Mouse (Mus musculus): ENCODE results near the gene Il13. TPM values are rescaled to one million over a fixed set of nuclear protein-coding genes. Genes with fewer than 3 reads are reported as not detected.

Il13 gene
- total and polyA plus RNA-seq, 3 experiments: not detected

- TF ChIP-seq POLR2AphosphoS2 (IDR thresholded peaks at IDR 0.05; ENCODE audit: low read length): no peak
- no peak for TF ChIP-seq POLR2A (IDR thresholded peaks at IDR 0.05; ENCODE audit: control insufficient read depth in 1 of 2, insufficient read depth in 1 of 2, low read depth in 1 of 2, low read length in 2 of 2, poor library complexity in 1 of 2)
- peak; percentile 87 for TF ChIP-seq ZC3H11A (IDR thresholded peaks at IDR 0.05; ENCODE audit: low read depth, low read length)
- TF ChIP-seq ZNF384 (IDR thresholded peaks at IDR 0.05; ENCODE audit: low read depth, low read length): no peak
- TF ChIP-seq ZMIZ1 (IDR thresholded peaks at IDR 0.05; ENCODE audit: low read depth, low read length): no peak
- TF ChIP-seq ETS1 (IDR thresholded peaks at IDR 0.05; ENCODE audit: low read depth, low read length): no peak
- no peak for TF ChIP-seq CHD2 (IDR thresholded peaks at IDR 0.05; ENCODE audit: low read length)
- no peak for TF ChIP-seq EP300 (IDR thresholded peaks at IDR 0.05; ENCODE audit: low read depth in 1 of 2, low read length in 2 of 2)
- TF ChIP-seq JUND (IDR thresholded peaks at IDR 0.05; ENCODE audit: low read depth, low read length): no peak
Measured at GRCm38 (mm10) chr11:53590368-53590768, 44.1 kb downstream of the Il13 start (continued).

GRCm38 (mm10) chr11:53588279-53588678 is 46.2 kb downstream of the Il13 start:
- H3K27ac ChIP-seq (ENCODE audit: control insufficient read depth, low read depth, low read length): no peak overlapping the region
- TF ChIP-seq ETS1 (IDR thresholded peaks at IDR 0.05; ENCODE audit: low read depth, low read length) (no peak), RCOR1 (IDR thresholded peaks at IDR 0.05; ENCODE audit: low read depth, low read length) (no peak)
- H3K9me3 ChIP-seq (replicated peaks; ENCODE audit: insufficient read depth, low read length): no peaks in the 10 kb centered on the region
- no peaks in the 10 kb centered on the region for H3K79me2 ChIP-seq (ENCODE audit: control insufficient read depth, insufficient read depth, low read length, poor library complexity)
- peaks cover 0 to 3% of the 10 kb centered on the region in 2 experiments; a peak in 1 of 4 replicates for H3K4me1 ChIP-seq (ENCODE audit: control insufficient read depth in 1 of 2, insufficient read depth in 2 of 2, low read length in 2 of 2)
- DNase-seq (ENCODE audit: low read depth, low spot score): no peak
- H3K4me3 ChIP-seq (ENCODE audit: control insufficient read depth in 1 of 2, insufficient read depth in 1 of 2, low read depth in 2 of 2, low read length in 2 of 2): no peak overlapping the region
- no peak overlapping the region for H3K9ac ChIP-seq (ENCODE audit: control insufficient read depth, low read depth, low read length, poor library complexity, severe bottlenecking)
- H3K36me3 ChIP-seq (ENCODE audit: control insufficient read depth in 1 of 2, insufficient read depth in 2 of 2, low read length in 2 of 2): peaks cover 0 to 3% of the 10 kb centered on the region in 2 experiments; a peak in 3 of 4 replicates
- H3K27me3 ChIP-seq (ENCODE audit: control insufficient read depth in 1 of 2, insufficient read depth in 2 of 2, low read length in 2 of 2): no peaks in the 10 kb centered on the region

DNA sequence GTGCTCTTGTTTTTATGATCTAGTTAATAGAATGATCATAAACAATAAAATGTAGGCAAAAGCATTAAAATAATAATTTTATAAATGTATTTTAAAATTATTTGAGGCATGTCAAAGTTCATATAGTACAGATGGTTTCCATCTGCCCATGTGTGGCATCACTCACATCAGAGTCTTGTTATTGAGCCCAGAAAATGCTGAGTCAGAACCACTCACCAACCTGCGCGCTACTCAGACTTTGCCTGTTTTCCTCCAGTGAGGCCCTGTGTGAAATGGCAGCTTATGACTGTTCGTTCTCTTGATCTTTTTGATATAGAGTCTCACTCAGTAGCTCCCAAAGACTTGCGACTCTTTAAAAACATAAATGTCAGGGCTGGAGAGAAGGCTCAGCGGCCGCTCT is 49.0 kb downstream of the Il13 start:
- Histone ChIP-seq H3K27me3 (ENCODE audit: control insufficient read depth in 1 of 2, insufficient read depth in 2 of 2, low read length in 2 of 2) (no peaks in the 10 kb centered on the region), H3K79me2 (ENCODE audit: control insufficient read depth, insufficient read depth, low read length, poor library complexity) (no peaks in the 10 kb centered on the region), H3K9me3 (replicated peaks; ENCODE audit: insufficient read depth, low read length) (no peaks in the 10 kb centered on the region), H3K27ac (ENCODE audit: control insufficient read depth, low read depth, low read length) (no peak overlapping the region), H3K4me1 (ENCODE audit: control insufficient read depth in 1 of 2, insufficient read depth in 2 of 2, low read length in 2 of 2) (peaks cover 0 to 2% of the 10 kb centered on the region in 2 experiments; a peak in 2 of 4 replicates), H3K36me3 (ENCODE audit: control insufficient read depth in 1 of 2, insufficient read depth in 2 of 2, low read length in 2 of 2) (peaks cover 2 to 3% of the 10 kb centered on the region in 2 experiments), H3K4me3 (ENCODE audit: control insufficient read depth in 1 of 2, insufficient read depth in 1 of 2, low read depth in 2 of 2, low read length in 2 of 2) (no peak overlapping the region), H3K9ac (ENCODE audit: control insufficient read depth, low read depth, low read length, poor library complexity, severe bottlenecking) (no peak overlapping the region)
- TF ChIP-seq SMC3 (IDR thresholded peaks at IDR 0.05; ENCODE audit: low read depth, low read length): no peak
- DNase-seq (ENCODE audit: low read depth, low spot score): no peak

GRCm38 (mm10) chr11:53584849-53585248 is 49.7 kb downstream of the Il13 start:
- Histone ChIP-seq H3K79me2 (ENCODE audit: control insufficient read depth, insufficient read depth, low read length, poor library complexity) (no peaks in the 10 kb centered on the region), H3K9ac (ENCODE audit: control insufficient read depth, low read depth, low read length, poor library complexity, severe bottlenecking) (no peak overlapping the region), H3K36me3 (ENCODE audit: control insufficient read depth in 1 of 2, insufficient read depth in 2 of 2, low read length in 2 of 2) (peaks cover 0 to 3% of the 10 kb centered on the region in 2 experiments; a peak in 2 of 4 replicates), H3K27me3 (ENCODE audit: control insufficient read depth in 1 of 2, insufficient read depth in 2 of 2, low read length in 2 of 2) (no peaks in the 10 kb centered on the region), H3K4me1 (ENCODE audit: control insufficient read depth in 1 of 2, insufficient read depth in 2 of 2, low read length in 2 of 2) (no peaks in the 10 kb centered on the region; a peak in 1 of 4 replicates), H3K27ac (ENCODE audit: control insufficient read depth, low read depth, low read length) (no peak overlapping the region), H3K9me3 (replicated peaks; ENCODE audit: insufficient read depth, low read length) (no peaks in the 10 kb centered on the region), H3K4me3 (ENCODE audit: control insufficient read depth in 1 of 2, insufficient read depth in 1 of 2, low read depth in 2 of 2, low read length in 2 of 2) (no peak overlapping the region)
- peak; percentile 79 for DNase-seq (ENCODE audit: low read depth, low spot score)
- TF ChIP-seq ZKSCAN1 (IDR thresholded peaks at IDR 0.05; ENCODE audit: low read depth, low read length) (no peak), TCF12 (IDR thresholded peaks at IDR 0.05; ENCODE audit: low read depth, low read length) (no peak), EP300 (IDR thresholded peaks at IDR 0.05; ENCODE audit: low read depth in 1 of 2, low read length in 2 of 2) (peak in 1 of 2 experiments; percentile 11; a peak in 1 of 4 replicates), NELFE (IDR thresholded peaks at IDR 0.05; ENCODE audit: low read depth, low read length) (no peak), RAD21 (IDR thresholded peaks at IDR 0.05; ENCODE audit: low read depth, low read length) (peak; percentile 91), MEF2A (IDR thresholded peaks at IDR 0.05; ENCODE audit: extremely low read depth, insufficient replicate concordance, low read depth, low read length, poor library complexity, severe bottlenecking) (no peak), MXI1 (IDR thresholded peaks at IDR 0.05; ENCODE audit: low read depth, low read length) (peak; percentile 78; the same call in 1 of the 2 replicates), MYC (IDR thresholded peaks at IDR 0.05; ENCODE audit: low read depth, low read length) (peak; percentile 89), NRF1 (IDR thresholded peaks at IDR 0.05; ENCODE audit: insufficient read depth, low read depth, low read length, poor library complexity, severe bottlenecking) (no peak), SIN3A (IDR thresholded peaks at IDR 0.05; ENCODE audit: low read length) (peak; percentile 81), RCOR1 (IDR thresholded peaks at IDR 0.05; ENCODE audit: low read depth, low read length) (no peak), UBTF (IDR thresholded peaks at IDR 0.05; ENCODE audit: borderline replicate concordance, insufficient read depth, low read depth, low read length) (no peak), TBP (IDR thresholded peaks at IDR 0.05; ENCODE audit: low read depth, low read length) (0 out of 2 replicates have a peak, but pooled peaks have one; percentile 46), ZNF384 (IDR thresholded peaks at IDR 0.05; ENCODE audit: low read depth, low read length) (0 out of 2 replicates have a peak, but pooled peaks have one; percentile 30), POLR2AphosphoS2 (IDR thresholded peaks at IDR 0.05; ENCODE audit: low read length) (no peak), ELF1 (IDR thresholded peaks at IDR 0.05; ENCODE audit: low read depth, low read length) (no peak), POLR2A (IDR thresholded peaks at IDR 0.05; ENCODE audit: control insufficient read depth in 1 of 2, insufficient read depth in 1 of 2, low read depth in 1 of 2, low read length in 2 of 2, poor library complexity in 1 of 2) (no peak)
